Mouse (Mus musculus) stomach, postnatal 0 days (tissue): ENCODE data around the gene Cfap58.

Experiments
- CTCF ChIP-seq: IDR thresholded peaks from 2 replicates; pipeline ENCODE4 v1.5.1; 2016; ENCODE audit warnings: antibody characterized with exemption, low read depth, mild to moderate bottlenecking, moderate library complexity
- EP300 ChIP-seq: optimal IDR thresholded peaks from 2 replicates; pipeline ENCODE3; 2016; ENCODE audit warnings: antibody characterized with exemption

DNA sequence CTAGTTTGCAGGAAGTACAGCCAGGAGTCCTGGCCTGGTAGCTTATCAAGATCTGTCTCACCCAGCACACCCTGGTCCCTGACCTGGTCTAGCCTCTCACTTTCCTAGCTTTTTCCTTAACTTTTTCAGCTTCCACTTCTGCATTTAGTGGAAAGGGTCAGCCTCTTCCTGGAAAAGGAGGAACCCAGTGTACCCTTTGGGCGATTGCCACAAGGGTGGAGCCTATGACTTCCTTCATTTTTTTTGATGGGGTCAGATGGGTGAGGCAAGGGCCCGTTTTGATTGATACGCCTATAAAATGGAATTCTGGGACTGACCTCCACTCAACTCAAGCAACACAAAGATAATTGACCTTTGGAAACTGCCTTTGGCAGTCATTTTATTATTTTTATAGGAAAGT, 111.9 kb downstream of the Cfap58 start:
- TF ChIP-seq CTCF (no peak), EP300 (no peak)
